Mouse (Mus musculus) stomach, postnatal 0 days (tissue): Measurements from ENCODE around the gene Flt4.

Source experiments
- CTCF ChIP-seq: IDR thresholded peaks from 2 replicates; pipeline ENCODE4 v1.5.1; 2016; ENCODE audit warnings: antibody characterized with exemption, low read depth, mild to moderate bottlenecking, moderate library complexity
- EP300 ChIP-seq: optimal IDR thresholded peaks from 2 replicates; pipeline ENCODE3; 2016; ENCODE audit warnings: antibody characterized with exemption

DNA sequence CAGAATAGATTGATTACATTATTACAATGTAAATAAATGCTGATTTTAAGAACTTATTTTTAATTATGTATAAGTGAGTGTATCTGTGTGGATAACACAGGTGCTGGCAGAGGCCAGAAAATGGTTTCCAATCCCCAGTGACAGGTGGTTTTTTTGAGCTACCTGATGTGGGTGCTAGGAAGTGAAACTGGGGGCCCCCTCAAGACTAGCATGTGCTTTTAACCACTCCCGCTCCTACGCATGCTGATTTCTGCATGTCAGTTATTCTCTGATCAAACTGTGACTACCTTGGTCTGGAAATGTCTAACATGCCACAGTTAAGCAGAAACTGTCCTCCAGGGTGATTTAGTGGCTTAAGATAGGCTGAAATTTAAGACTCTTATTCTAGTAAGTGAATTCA lies 87.4 kb downstream of the Flt4 start:
- TF ChIP-seq CTCF (no peak), EP300 (no peak)
